Mouse (Mus musculus) splenic B cell, adult 2 months (primary cell): Measurements from ENCODE around the gene Tenm3.

Source experiments
- DNase-seq: peaks from one replicate; pipeline ENCODE4 v3.0.0-alpha.2; 2011; ENCODE audit warnings: low read depth, low spot score
- H3K27me3 ChIP-seq: 2 replicates; pipeline ENCODE4 v1.6.1; 2012; ENCODE audit warnings: mild to moderate bottlenecking, low read length, moderate library complexity, mixed read lengths; ENCODE audit not compliant: control insufficient read depth, poor library complexity, insufficient read depth, severe bottlenecking
- H3K36me3 ChIP-seq: 2 replicates; pipeline ENCODE4 v1.6.1; 2012; ENCODE audit warnings: mild to moderate bottlenecking, low read length, moderate library complexity, mixed read lengths; ENCODE audit not compliant: control insufficient read depth, poor library complexity, insufficient read depth, severe bottlenecking

The Tenm3 gene

DNA sequence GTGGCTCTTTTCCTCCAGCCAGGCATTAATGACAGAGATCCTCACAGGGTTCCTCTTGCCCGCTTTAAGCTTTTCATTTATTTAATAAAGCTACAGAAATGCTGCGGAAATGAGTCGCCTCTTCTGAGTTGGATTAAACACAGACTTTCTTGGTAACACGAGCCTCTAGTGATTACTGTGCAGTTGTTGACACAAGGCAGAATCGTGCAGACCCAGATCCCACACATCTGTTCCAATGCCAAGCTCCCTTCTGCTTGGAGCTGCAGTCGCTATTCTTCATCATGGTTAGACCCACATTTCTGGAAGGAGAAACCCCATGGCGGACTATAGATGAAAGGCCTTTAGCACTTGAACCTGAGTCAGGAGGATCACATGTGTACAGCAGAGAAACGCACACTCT lies 210.3 kb downstream of the Tenm3 start:
- DNase-seq: no peak
- no peaks in the 10 kb centered on the region for H3K27me3 ChIP-seq

DNA sequence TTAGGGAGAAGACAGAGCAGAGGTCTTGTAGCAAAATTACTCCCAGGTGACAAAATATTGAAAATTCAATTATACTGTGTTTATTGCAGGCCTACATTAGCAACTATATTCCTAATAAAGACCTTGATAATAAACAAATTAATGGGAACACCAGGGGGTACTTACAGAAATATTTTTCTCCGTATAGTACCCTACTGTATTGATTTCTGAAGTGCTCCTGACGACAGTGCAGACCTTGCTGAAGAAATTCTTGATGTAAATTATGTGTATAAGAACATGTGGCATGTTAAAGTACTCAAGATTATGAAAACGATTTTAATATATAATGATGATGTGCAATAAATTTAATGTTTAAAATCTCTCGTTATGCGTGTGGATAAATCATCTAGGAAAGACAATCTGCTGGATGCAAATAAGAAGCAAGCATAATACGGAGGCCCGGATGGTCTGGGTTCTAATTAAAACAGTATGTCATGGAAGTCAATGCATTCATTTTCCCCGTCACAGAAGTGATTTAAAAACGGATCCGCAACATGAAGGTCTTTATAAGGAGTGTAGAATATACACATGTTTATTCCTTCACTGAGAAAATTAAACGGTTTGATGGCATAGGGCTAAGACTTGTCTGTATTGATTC lies 221.1 kb downstream of the Tenm3 start:
- Histone ChIP-seq H3K27me3 (no peaks in the 10 kb centered on the region), H3K36me3 (no peaks in the 10 kb centered on the region)
- no peak for DNase-seq

More for the DNA sequence above, 210.3 kb downstream of the Tenm3 start:
- H3K36me3 ChIP-seq: no peaks in the 10 kb centered on the region

DNA sequence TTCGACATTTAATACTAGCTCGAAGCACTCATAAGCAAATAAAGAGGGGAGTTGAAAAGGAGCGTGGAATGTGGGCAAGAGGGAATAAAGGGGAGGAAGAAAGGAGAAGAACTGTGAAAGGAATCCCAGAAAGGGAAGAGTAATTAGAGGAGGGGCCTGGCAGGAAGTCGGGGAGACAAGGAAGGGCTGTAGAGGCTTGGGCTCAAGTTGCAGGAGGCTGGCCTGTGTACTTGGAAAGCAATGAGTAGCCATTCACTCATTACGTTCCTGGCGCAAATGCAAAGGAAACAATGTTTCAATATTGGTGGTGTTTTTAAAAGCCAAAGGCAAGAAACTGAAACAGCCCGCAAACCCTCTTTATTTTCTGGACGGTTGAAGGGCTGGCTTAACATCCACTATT lies 228.7 kb downstream of the Tenm3 start:
- no peaks in the 10 kb centered on the region for H3K36me3 ChIP-seq
- H3K27me3 ChIP-seq: no peaks in the 10 kb centered on the region
- DNase-seq: no peak

DNA sequence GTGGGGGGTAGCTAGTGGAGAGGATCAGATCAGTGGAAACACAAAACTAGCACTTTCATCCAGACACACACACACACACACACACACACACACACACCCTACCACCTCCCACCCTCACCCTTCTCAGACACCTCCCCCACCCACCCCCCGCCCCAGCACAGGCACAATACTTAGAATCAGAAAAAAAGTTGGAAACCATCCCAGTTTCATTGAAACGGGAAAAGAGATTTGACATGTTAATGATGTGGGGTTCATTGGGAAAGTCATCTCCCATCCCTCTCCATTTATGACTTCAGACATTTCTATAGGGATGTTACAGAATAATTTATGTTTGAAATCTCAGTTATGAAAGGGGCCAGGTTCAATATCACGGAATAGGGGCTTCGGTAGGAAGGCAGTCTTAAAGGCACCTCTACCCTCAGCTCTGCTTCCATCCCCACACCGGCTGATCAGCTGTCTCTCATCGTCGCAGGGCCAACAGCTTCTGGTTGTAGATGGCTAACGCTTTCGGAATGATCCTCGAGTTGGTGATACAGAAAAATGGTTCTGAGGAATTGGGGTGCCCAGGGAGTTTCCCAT lies 231.7 kb downstream of the Tenm3 start:
- no peaks in the 10 kb centered on the region for H3K36me3 ChIP-seq
- DNase-seq: no peak
- H3K27me3 ChIP-seq: no peaks in the 10 kb centered on the region

DNA sequence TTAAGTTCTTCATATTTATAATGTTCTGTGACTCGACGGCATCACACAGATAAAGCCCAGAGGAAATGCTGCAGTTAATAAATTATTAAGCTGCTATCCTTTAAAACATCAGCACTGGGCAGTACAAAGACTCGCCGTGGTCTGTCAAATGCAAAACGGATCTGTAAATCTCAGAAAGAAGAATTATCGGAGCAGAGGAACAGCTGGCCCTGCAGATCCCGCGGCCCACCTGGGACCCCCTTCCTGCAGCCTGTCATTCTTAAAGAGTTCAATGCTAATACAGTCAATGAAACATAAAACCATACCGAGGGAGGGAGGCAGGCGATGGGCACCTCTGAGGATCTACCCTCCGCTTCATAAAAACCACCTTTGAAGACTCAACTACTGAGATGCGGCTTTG lies 232.6 kb downstream of the Tenm3 start:
- DNase-seq: no peak

DNA sequence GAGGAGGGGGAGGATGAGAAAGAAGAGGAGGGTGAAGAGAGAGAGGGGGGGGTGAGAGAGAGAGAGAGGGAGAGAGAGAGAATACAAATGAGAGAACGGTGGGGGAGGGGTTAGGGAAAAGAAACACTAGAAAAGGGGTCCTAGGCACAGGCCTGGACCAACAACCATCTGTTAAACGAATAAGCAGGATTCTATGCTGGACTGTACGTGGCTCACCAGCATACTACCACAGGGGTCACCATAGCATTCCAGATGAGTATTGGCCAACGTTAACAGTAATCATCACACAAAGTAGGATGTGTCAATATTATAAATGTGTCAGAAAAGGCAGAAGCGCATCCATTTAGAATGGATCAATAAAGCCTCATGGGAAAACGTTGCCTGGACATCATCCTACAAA lies 233.4 kb downstream of the Tenm3 start:
- H3K27me3 ChIP-seq: no peaks in the 10 kb centered on the region
- no peak for DNase-seq

More for the DNA sequence above, 232.6 kb downstream of the Tenm3 start:
- Histone ChIP-seq H3K27me3 (no peaks in the 10 kb centered on the region), H3K36me3 (no peaks in the 10 kb centered on the region)

DNA sequence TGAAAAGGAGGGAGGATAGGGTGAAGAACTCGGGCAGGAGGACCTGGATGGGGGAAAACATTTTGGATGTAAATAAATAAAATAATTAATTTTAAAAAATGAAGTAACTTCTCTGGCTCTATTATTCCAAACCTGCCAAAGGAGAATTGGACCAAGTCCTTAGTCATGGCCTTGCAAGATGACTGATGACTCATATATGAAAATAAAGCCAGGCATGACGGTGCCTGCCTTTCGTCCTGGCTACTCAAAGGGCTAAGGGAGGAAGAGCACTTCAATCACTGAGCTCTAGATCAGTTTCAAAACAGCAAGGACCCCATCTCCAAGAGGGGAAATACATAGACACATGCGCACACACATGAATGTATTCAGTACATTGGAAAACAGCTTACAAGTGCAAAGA lies 234.1 kb downstream of the Tenm3 start:
- H3K36me3 ChIP-seq: no peaks in the 10 kb centered on the region
- H3K27me3 ChIP-seq: no peaks in the 10 kb centered on the region
- no peak for DNase-seq

More for the DNA sequence above, 233.4 kb downstream of the Tenm3 start:
- H3K36me3 ChIP-seq: no peaks in the 10 kb centered on the region

DNA sequence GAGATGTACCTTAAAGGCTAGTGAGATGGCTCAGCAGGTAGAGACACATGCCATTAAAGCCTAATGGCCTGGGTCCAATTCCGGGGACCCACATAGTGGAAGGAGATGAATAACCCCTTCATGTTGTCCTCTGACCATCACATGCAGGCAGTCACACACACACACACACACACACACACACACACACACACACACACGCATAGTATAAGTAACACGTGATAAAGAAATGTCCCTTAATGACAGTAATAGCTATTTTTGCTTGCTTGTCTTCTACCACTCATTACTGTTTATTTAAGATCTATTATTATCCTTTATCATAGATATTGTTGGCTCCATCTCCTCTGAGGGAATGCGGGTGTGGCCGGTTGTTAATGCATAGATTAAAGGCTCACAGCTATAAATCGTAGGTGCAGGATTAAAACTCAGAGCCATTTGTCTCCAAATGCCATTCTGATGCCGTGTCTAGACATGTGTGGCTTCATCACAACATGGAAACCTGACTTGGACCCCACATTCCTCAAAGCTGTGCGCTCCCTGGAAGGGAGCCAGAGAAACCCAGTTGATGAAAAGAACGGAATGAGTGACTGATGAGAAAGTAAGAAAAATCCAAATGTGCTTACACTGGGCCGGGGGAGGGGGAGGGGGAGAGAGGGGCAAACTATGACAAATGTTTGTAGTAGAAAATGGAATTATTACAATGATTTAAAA lies 239.4 kb downstream of the Tenm3 start:
- DNase-seq: no peak

DNA sequence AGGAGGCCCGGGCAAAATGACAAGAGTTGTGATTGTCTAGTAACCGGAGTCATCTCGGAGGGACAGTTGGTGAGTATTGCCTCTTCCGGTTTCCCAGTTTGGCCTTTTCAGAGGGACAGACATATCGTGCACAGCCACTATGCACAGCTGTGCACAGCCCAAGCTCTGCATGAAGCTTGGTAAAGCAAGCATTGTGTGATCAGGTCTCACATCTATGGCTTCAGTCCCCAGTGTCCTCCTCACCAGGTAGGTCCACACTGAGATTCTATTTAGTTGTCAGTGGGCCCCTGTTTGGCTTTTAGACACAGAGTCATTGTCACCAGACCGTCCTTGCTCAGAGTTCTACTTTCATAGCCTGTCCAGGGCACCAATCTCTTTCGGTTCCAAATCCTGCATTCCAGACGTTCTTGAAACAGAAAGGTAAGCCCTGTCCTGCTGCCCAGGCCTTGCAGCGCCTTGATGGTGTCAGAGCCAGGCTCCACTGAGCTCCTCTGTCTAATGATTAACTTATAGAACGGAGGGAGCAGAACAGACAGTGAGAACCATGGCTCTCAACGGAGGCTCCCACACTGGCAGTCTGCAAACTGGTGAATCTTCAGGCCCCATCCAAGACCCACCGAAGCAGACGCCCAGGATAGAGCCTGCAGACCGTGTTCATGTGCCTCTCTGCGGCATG lies 240.4 kb downstream of the Tenm3 start:
- DNase-seq: no peak
- H3K36me3 ChIP-seq: no peaks in the 10 kb centered on the region
- H3K27me3 ChIP-seq: no peaks in the 10 kb centered on the region

More for the DNA sequence above, 239.4 kb downstream of the Tenm3 start:
- no peaks in the 10 kb centered on the region for H3K27me3 ChIP-seq
- H3K36me3 ChIP-seq: no peaks in the 10 kb centered on the region

DNA sequence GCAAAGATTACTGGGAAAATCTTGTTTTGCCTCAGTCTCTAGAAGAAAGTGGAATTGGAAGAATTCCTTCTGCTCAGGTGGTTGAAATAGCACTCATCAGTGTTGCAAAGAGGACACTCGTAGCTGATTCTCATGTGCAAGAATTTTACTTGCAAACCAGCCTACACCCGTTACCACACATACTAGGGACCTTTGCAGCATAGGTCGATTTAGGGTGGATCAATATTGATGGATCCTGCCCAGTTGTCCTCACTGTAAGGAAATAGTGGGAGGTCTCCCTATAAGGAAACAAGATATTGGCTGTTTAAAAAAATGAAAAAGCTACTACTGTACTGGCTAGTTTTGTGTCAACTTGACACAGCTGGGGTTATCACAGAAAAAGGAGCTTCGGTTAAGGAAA lies 242.1 kb downstream of the Tenm3 start:
- no peak for DNase-seq
- Histone ChIP-seq H3K27me3 (no peaks in the 10 kb centered on the region), H3K36me3 (no peaks in the 10 kb centered on the region)

DNA sequence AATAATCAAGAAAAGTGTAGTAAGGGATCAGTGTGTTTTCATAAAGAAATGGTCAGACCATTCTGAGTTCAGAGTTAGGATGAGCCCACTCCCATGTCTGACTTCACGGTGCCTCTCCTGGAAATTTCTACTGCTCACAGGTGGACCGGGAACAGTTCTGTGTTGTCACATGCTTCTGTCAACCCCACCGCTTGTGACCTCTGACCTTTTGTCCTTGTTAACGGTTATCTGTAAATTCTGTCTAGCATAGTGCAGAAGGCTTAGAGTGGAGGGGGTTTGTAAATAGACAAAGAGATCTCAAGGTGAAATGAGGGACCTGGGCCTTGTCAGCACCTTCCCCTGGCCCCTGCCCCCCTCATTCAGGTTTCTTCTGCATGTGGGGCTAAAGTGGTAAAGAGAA lies 244.7 kb downstream of the Tenm3 start:
- H3K27me3 ChIP-seq: no peaks in the 10 kb centered on the region

DNA sequence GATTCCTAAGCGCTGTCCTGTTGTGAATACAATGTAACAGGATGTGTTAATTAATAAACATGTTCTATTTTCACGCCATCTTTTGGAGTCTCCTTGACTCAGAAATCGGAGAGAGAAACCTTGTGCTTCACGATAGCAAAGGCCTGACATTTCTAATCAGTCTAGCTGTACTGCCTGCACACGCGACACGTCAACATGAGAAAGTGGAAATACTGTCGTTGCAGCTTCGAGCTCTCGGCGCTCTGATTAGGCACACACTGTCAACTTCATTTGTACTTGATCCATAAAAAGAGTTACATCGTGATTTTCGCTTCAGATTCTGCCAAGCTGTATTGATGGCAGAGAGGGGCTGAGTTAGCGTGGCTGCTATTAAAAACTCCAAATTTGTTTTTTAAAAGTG lies 247.4 kb downstream of the Tenm3 start:
- Histone ChIP-seq H3K27me3 (no peaks in the 10 kb centered on the region), H3K36me3 (no peaks in the 10 kb centered on the region)
- DNase-seq: no peak

More for the DNA sequence above, 244.7 kb downstream of the Tenm3 start:
- H3K36me3 ChIP-seq: no peaks in the 10 kb centered on the region
- DNase-seq: no peak

DNA sequence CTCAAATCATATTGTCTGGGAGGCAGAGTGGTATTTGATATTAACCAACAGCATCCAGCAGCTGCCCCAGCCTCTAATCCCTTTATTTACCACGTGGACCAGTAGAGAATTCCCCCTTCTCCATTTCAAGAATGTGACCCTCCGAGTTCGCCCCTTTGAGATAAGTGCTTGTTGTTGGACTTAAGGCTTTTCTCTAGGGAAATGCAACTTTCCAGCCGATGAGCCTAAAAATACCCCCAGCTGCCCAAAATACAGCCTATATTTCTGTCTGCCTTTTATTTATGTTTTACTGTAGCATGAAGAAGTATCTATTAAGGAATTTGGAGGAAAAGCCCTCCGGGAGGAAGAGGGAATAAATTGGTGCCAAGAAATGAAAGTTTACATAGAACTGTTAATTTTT lies 251.9 kb downstream of the Tenm3 start:
- DNase-seq: no peak
- Histone ChIP-seq H3K27me3 (no peaks in the 10 kb centered on the region), H3K36me3 (no peaks in the 10 kb centered on the region)

DNA sequence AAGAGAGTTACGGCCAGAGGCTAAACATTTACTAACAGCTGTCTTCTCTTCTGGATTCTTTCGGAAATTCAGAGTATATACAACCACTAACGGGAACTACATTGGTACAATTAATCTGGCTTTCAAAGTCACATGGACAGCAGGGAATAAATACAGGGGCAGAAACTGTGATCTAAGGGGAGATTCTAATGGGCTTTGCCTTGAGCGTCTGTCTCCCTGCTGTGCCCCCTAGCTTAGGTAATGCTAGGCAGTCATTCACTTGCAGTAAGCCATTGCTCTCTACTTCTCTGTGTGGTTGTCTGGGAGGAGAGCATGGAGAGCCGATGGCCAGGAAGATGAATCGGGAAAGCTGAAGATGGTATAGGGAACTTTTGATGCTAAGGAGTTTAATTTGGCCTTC lies 264.0 kb downstream of the Tenm3 start:
- no peak for DNase-seq
- H3K27me3 ChIP-seq: no peaks in the 10 kb centered on the region
- H3K36me3 ChIP-seq: no peaks in the 10 kb centered on the region

DNA sequence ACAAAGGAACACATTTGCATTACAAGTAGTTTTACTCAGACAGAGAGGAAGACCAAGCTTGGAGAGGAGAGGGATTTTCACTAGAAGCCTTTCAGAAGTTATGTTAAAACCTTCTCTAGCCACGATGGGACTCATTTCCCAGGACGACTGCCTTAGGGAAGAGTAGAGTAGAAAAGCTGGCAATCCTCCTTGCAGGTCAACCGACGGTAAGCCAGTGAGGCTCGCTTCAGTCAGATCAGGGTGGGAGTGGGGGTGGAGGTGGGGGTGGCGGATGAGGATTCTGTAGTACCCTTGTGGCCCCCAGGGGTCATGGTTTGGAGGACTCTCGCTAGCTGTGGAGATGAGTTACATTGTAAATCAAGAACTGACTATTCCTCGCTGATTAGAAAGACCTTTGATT lies 264.6 kb downstream of the Tenm3 start:
- H3K27me3 ChIP-seq: no peaks in the 10 kb centered on the region
- H3K36me3 ChIP-seq: no peaks in the 10 kb centered on the region

More for the DNA sequence above, 264.6 kb downstream of the Tenm3 start:
- DNase-seq: no peak
